Mouse (Mus musculus) lung, adult 2 months (tissue): Measurements from ENCODE around the gene Adamts4.

Source experiments
- CTCF ChIP-seq: fragments of 200-500 bp; IDR thresholded peaks from 2 replicates; pipeline ENCODE4 v1.5.1; 2011; ENCODE audit warnings: mild to moderate bottlenecking, low read length, control low read depth; ENCODE audit not compliant: insufficient read depth
- POLR2A ChIP-seq: fragments of 200-500 bp; IDR thresholded peaks from 2 replicates; pipeline ENCODE4 v1.6.1; 2011; ENCODE audit warnings: low read depth, mild to moderate bottlenecking, control low read depth, low read length, borderline replicate concordance; ENCODE audit errors: extremely low read depth

- TF ChIP-seq POLR2A (peak; percentile 97), CTCF (no peak)
Measured at GRCm38 (mm10) chr1:171269848-171270572, 19.8 kb downstream of the Adamts4 start, which contains the start of gene B4galt3.
